Mouse (Mus musculus) cortical plate, adult 2 months (tissue): ENCODE results near the gene Tesc.

ENCODE experiments used
- CTCF ChIP-seq: fragments of 200-500 bp; IDR thresholded peaks from 2 replicates; pipeline ENCODE4 v1.5.1; 2011; ENCODE audit warnings: mild to moderate bottlenecking, control low read depth, low read length; ENCODE audit not compliant: insufficient read depth; ENCODE audit errors: extremely low read depth
- POLR2A ChIP-seq: fragments of 200-500 bp; IDR thresholded peaks from 2 replicates; pipeline ENCODE4 v1.6.1; 2011; ENCODE audit warnings: mild to moderate bottlenecking, low read length, control low read depth; ENCODE audit not compliant: insufficient read depth; ENCODE audit errors: extremely low read depth

- TF ChIP-seq POLR2A, result no peak
- TF ChIP-seq CTCF, result no peak
These were observed 28.5 kb upstream of the Tesc start for GRCm38 (mm10) chr5:117999061-117999460.
